Mouse (Mus musculus) forebrain, embryonic 14.5 days (tissue): ENCODE data around the gene Dnttip2. TPM values are rescaled to one million over a fixed set of nuclear protein-coding genes. Genes with fewer than 3 reads are reported as not detected.

ENCODE experiments used
- ATAC-seq: fragments of 200-750 bp; cut with Nextera tagmentation; 2 replicates; pipeline ENCODE4 v1.8.0; 2017; ENCODE audit warnings: mild to moderate bottlenecking, moderate library complexity
- DNase-seq: peaks from one replicate; pipeline ENCODE4 v3.0.0-alpha.2; 2015; ENCODE audit warnings: low spot score
- H3K27ac ChIP-seq: fragments of 300-500 bp; sonication (generic); 2 replicates; pipeline ENCODE4 v1.5.1; 2014; ENCODE audit warnings: low read depth, mild to moderate bottlenecking, control low read depth, low read length, moderate library complexity
- H3K27me3 ChIP-seq: fragments of 300-500 bp; sonication (generic); replicated peaks from 2 replicates; pipeline ENCODE4 v1.6.1; 2014; ENCODE audit warnings: low read length, control low read depth, mixed read lengths; ENCODE audit not compliant: control insufficient read depth, insufficient read depth
- H3K36me3 ChIP-seq: fragments of 300-500 bp; sonication (generic); 2 replicates; pipeline ENCODE4 v1.6.1; 2014; ENCODE audit warnings: low read length, control low read depth; ENCODE audit not compliant: control insufficient read depth, insufficient read depth
- H3K4me1 ChIP-seq: fragments of 300-500 bp; sonication (generic); 2 replicates; pipeline ENCODE4 v1.6.1; 2014; ENCODE audit warnings: antibody characterized with exemption, low read length, control low read depth; ENCODE audit not compliant: control insufficient read depth, insufficient read depth
- H3K4me2 ChIP-seq: fragments of 300-500 bp; sonication (generic); 2 replicates; pipeline ENCODE4 v1.6.1; 2014; ENCODE audit warnings: mild to moderate bottlenecking, control low read depth, low read length
- H3K4me3 ChIP-seq: fragments of 300-500 bp; sonication (generic); 2 replicates; pipeline ENCODE4 v1.5.1; 2014; ENCODE audit warnings: low read depth, low read length, control low read depth
- H3K9ac ChIP-seq: fragments of 300-500 bp; sonication (generic); 2 replicates; pipeline ENCODE4 v1.6.1; 2014; ENCODE audit warnings: mild to moderate bottlenecking, low read length, control low read depth, moderate library complexity
- H3K9me3 ChIP-seq: fragments of 300-500 bp; sonication (generic); replicated peaks from 2 replicates; pipeline ENCODE4 v1.6.1; 2016; ENCODE audit warnings: low read length, control low read depth, mixed read lengths; ENCODE audit not compliant: control insufficient read depth
- WGBS: fragments of 180-500 bp; shearing (Covaris S2); extraction: QIAGEN DNeasy Blood & Tissue Kit; methylation state at CpG from one replicate; pipeline ENCODE4 v1.1.7; 2014; 5-methylcytosine and 5-hydroxymethylcytosine counted together
- microRNA counts: library from miRNA; unstranded; fragments of <30 nt; microRNA quantifications from one replicate; lab custom pipeline; 2016
- microRNA-seq: library from miRNA; unstranded; fragments of <30 nt; microRNA quantifications from one replicate; pipeline ENCODE4, GENCODE M21; 2016
- polyA plus RNA-seq: library from polyadenylated mRNA; unstranded; fragments of >200 nt; fragmentation: Nextera tagmentation; extraction: Ambion mirVana; gene quantifications from 2 replicates; pipeline ENCODE4 v1.2.1, GENCODE M21; 2014

Dnttip2 gene
- polyA plus RNA-seq, 1 experiment from 2014 or later = 60.5 TPM

DNA sequence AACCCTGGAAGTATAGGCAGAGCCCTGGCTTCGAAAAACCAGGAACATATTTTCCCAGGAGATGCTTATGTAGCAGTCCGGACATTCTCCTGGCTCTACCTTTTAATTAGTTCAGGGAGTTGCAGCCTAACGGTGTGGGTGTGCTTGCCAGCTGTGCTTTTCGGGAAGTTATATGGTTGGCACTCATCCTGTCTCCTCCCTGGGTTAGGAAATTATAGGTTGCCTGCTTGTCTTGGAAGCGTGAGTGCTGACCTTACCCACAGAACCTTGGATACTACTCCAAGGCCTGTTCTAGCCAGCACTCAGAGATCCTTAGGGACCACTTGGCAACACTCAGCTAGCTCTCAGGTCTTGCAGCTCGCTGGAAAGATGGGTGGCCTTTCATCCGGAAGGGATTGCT, 59.7 kb downstream of the Dnttip2 start:
- DNase-seq = no peak

DNA sequence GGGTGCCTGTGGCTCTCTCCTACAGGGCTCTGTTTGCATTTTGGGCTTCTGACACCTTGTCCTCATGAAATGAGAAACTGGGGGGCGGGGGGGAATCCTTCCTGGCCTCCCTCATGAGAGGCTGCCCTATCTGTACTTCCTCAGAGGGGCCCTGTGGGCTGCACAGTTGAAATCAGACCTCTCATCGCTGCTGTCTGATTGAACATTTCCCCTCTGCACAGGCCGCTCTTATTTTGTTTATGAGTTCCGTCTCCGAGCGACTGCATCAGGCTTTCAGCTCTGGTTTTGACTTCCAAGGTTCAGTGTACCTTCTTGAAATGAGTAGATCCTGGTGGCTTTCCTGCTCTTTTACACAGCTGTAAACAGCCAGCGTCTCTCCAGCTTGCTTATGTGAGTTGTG, 60.2 kb downstream of the Dnttip2 start:
- no peak overlapping the region for H3K9ac ChIP-seq
- no peaks in the 10 kb centered on the region for H3K4me1 ChIP-seq
- H3K4me3 ChIP-seq = no peak overlapping the region
- WGBS = 86% methylated on average over 7 of the region's 7 CpGs
- no peak for ATAC-seq
- H3K9me3 ChIP-seq = no peaks in the 10 kb centered on the region
- H3K36me3 ChIP-seq = no peaks in the 10 kb centered on the region
- DNase-seq = no peak
- H3K27ac ChIP-seq = no peak overlapping the region
- H3K27me3 ChIP-seq = no peaks in the 10 kb centered on the region
- H3K4me2 ChIP-seq = no peak overlapping the region

More for the DNA sequence above, 59.7 kb downstream of the Dnttip2 start:
- Histone ChIP-seq H3K27me3 (no peaks in the 10 kb centered on the region), H3K36me3 (no peaks in the 10 kb centered on the region), H3K4me2 (no peak overlapping the region), H3K9ac (no peak overlapping the region), H3K9me3 (no peaks in the 10 kb centered on the region), H3K4me1 (no peaks in the 10 kb centered on the region), H3K4me3 (no peak overlapping the region), H3K27ac (no peak overlapping the region)
- no peak for ATAC-seq
- 53% methylated on average over 7 of the region's 7 CpGs for WGBS

MicroRNAs within 50 kb of the gene (microRNA counts, 519-probe panel; counts per million panel counts)
- microRNA mmu-miR-760 (lab: Ali Mortazavi, UCI) = not detected

Small RNA genes lying within 50 kb of the gene (microRNA-seq; reads per million reads assigned to microRNA genes)
- not detected for gene Gm22903
- gene Mir760 = 170 reads per million, percentile 63 among the genes with 10 or more reads in this experiment

Other genes starting within 250 kb of the Dnttip2 start
- gene Abca4, start 229.9 kb upstream of the Dnttip2 start, polyA plus RNA-seq = 0.48 and 1.4 TPM in 2 replicates
- gene Gclm, start 28.8 kb upstream of the Dnttip2 start, polyA plus RNA-seq = 34.7 and 36.7 TPM in 2 replicates
- 4.2 and 6.8 TPM in 2 replicates for gene Bcar3, start 19.7 kb downstream of the Dnttip2 start, polyA plus RNA-seq